Mouse (Mus musculus) heart, embryonic 14.5 days (tissue): ENCODE measurements around the gene Sox18. TPM values are rescaled to one million over a fixed set of nuclear protein-coding genes. Genes with fewer than 3 reads are reported as not detected.

ENCODE experiments used
- polyA plus RNA-seq: library from polyadenylated mRNA; unstranded; fragments of >200 nt; fragmentation: Nextera tagmentation; extraction: Ambion mirVana; gene quantifications from 2 replicates; pipeline ENCODE4 v1.2.1, GENCODE M21; 2014

The Sox18 gene
- polyA plus RNA-seq, 1 experiment from 2014 or later: 44.1 TPM

Other genes with a start within 250 kb of the Sox18 start
- 8.8 and 10.6 TPM in 2 replicates for gene Zbtb46, start 212.2 kb downstream of the Sox18 start, polyA plus RNA-seq
- gene Abhd16b, start 178.4 kb downstream of the Sox18 start, polyA plus RNA-seq: 0.18 and 0.19 TPM in 2 replicates
- gene Tpd52l2, start 174.5 kb downstream of the Sox18 start, polyA plus RNA-seq: 128 and 139 TPM in 2 replicates
- 69.8 and 81.3 TPM in 2 replicates for gene Dnajc5, start 151.2 kb downstream of the Sox18 start, polyA plus RNA-seq
- gene Uckl1, start 86.7 kb downstream of the Sox18 start, polyA plus RNA-seq: 72.1 and 72.2 TPM in 2 replicates
- gene Prpf6, start 79.8 kb downstream of the Sox18 start, polyA plus RNA-seq: 41.1 and 43.0 TPM in 2 replicates
- 29.3 and 32.0 TPM in 2 replicates for gene Zfp512b, start 78.8 kb downstream of the Sox18 start, polyA plus RNA-seq
- 13.3 and 14.0 TPM in 2 replicates for gene Samd10, start 72.4 kb downstream of the Sox18 start, polyA plus RNA-seq
- gene Gm29797, start 14.6 kb downstream of the Sox18 start, polyA plus RNA-seq: not detected in 2 replicates
- 20.5 and 21.8 TPM in 2 replicates for gene Tcea2, start 8.7 kb upstream of the Sox18 start, polyA plus RNA-seq
- gene Rgs19, start 22.3 kb upstream of the Sox18 start, polyA plus RNA-seq: 42.8 and 44.2 TPM in 2 replicates
- not detected in 2 replicates for gene Lkaaear1, start 26.8 kb upstream of the Sox18 start, polyA plus RNA-seq
- 3.1 and 4.1 TPM in 2 replicates for gene Oprl1, start 43.4 kb upstream of the Sox18 start, polyA plus RNA-seq
- gene Myt1, start 91.7 kb upstream of the Sox18 start, polyA plus RNA-seq: 0.74 TPM in 1 of 2 replicates, not detected in the other
- 29.2 and 32.1 TPM in 2 replicates for gene Pcmtd2, start 166.2 kb upstream of the Sox18 start, polyA plus RNA-seq
- gene Polr3k, start 192.7 kb upstream of the Sox18 start, polyA plus RNA-seq: 44.9 and 47.7 TPM in 2 replicates